Mouse (Mus musculus): ENCODE data around the gene Slc25a35. TPM values are rescaled to one million over a fixed set of nuclear protein-coding genes. Genes with fewer than 3 reads are reported as not detected.
"Not testable (repeated sequence)": the region's sequence is repeated elsewhere in the genome, so short reads cannot be mapped to it uniquely, and the experiment has no call there.

Slc25a35 gene
- polyA plus RNA-seq, 1 experiment = 32.4 TPM

- not testable (repeated sequence) for DNase-seq (ENCODE audit: low spot score)
Measured at GRCm38 (mm10) chr11:69006575-69006974, 38.6 kb downstream of the Slc25a35 start.

DNA sequence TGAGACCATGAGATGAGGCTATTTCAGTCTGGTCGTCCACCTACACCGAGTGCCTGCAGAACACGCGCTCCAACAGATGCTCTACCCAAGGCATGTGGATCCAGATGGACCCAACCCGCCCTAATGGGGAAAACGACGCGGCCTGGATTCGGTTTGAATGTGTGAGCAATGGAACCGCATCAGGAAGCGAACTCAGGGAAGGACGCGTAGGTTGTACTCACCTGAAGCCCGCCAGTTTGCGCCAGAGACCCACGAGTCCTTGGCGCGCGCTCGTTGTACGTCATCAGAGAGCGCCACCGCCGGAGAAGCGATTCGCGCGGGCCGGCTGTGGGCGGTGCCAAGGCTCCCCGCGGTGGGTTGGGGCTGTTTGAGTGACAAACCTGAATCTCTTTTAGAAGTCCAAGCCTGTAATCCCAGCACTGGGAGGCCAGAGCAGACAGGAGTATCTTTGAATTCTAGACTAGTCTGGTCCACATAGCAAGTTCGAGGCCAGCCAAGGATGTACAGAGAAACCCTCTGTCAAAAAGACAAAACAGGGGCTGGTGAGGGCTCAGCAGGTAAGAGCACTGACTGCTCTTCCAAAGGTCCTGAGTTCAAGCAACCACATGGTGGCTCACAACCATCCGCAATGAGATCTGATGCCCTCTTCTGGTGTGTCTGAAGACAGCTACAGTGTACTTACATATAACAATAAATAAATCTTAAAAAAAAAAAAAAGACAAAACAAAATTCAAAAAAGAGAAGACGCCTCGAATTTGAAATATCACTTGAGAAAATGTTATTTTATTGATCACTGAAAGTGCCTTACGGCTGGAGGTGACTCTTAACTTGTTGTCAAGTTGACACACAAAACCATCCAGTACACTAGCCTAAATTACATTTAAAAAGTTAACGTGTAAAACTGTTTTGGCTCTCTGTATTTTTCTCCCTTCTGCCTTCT lies 40.5 kb downstream of the Slc25a35 start, which contains the start of gene Pfas:
Gene Pfas (minus strand): TSS at position 279 of the 940 bp plus-strand sequence.
- peak; percentile 76 for DNase-seq (ENCODE audit: low spot score)

DNA sequence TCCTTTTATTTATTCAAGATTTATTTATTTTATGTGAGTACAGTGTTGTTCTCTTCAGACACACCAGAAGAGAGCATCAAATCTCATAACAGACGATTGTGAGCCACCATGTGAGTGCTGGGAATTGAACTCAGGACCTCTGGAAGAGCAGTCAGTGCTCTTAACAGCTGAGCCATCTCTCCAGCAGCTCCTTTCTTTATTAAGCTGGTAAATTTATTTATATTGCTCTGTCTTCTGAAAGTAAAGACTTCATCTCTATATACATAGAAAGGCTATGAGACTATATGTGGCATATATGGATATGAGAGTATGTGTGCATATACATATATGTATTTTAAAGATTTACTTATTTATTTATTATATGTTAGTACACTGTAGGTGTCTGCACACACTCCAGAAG lies 41.6 kb downstream of the Slc25a35 start:
- no peak for DNase-seq (ENCODE audit: low spot score)

DNA sequence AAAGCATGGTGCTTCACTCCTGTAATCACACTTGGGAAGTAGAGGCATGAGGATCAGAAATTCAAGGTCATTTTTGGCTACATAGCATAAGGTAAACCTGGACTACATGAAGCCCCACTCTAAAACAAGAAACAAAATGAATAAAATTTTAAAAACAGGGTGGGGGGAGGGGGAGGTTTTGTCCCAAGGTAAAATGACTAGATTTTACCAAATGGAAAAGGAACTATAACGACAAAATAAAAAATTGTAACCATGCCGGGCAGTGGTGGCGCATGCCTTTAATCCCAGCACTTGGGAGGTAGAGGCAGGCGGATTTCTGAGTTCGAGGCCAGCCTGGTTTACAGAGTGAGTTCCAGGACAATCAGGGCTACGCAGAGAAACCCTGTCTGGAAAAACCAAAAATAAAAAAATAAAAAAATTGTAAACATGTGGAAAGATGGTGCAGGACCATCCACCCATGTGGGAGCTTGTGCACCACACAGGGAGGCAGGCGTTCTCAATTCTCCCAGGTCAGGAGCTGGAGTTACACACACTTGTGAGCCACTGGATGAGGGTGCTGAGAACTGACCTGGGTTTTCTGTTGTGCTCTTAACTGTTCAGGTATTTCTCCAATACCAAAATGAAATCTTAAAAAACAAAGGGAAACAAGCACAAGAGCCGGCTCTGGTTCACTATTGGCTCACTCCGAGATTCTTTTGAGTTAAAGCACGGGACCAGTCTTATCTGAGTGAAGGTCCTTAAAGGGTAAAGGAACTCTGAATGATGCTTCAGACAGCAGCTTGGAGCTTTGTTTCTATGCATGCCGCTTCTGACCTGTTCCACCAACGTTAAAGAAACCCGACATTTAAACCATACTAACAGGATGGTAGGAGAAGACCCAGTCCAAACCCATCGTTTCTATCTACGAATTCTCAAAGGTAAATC lies 42.7 kb downstream of the Slc25a35 start:
- no peak for DNase-seq (ENCODE audit: low spot score)

DNA sequence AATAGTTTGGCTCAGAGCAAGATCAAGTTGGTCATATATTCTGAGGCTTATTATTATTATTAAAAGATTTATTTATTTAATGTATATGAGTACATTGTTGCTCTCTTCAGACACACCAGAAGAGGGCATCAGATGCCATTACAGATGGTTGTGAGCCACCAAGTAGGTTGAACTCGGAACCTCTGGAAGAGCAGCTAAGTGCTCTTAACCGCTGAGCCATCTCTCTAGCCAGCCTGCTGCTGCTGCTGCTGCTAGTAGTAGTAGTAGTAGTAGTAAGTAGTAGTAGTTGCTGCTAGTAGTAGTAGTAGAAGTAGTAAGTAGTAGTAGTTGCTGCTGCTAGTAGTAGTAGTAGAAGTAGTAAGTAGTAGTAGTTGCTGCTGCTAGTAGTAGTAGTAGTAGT lies 43.5 kb downstream of the Slc25a35 start:
- DNase-seq (ENCODE audit: low spot score) = not testable (repeated sequence)

DNA sequence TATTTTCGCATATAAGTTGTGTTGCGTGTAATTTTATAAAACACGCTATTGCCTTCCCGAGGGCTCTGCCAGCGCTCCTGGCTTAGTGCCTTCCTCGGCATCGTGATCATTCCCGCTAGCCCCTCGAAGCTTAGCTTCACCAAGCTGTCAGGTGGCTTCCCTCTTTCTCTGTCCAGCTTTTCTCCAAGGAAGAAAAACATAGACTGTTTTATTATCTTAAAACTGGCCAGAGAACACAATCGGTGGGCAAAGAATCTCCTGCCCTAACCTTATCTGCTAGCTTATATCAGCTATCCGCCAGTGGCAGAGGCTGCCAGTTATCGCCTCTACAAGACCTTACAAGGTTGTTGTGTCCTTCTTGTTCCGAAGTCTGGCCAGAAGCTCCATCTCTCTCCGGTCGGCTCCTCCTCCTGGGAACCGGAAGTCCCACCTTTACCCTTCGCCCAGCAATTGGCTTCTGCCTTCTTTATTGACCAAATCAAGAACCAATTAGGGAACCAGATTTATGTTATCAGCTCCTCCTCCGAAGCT lies 44.2 kb downstream of the Slc25a35 start:
- DNase-seq (ENCODE audit: low spot score) = peak; percentile 52

GRCm38 (mm10) chr11:69015644-69016441 lies 47.9 kb downstream of the Slc25a35 start, which contains the start of gene Ctc1:
TSS of gene Ctc1 (plus strand) at chr11:69015911.
- DNase-seq (ENCODE audit: low spot score) = peak; percentile 74

GRCm38 (mm10) chr11:69016755-69017154 lies 48.8 kb downstream of the Slc25a35 start:
- DNase-seq (ENCODE audit: low spot score) = no peak

DNA sequence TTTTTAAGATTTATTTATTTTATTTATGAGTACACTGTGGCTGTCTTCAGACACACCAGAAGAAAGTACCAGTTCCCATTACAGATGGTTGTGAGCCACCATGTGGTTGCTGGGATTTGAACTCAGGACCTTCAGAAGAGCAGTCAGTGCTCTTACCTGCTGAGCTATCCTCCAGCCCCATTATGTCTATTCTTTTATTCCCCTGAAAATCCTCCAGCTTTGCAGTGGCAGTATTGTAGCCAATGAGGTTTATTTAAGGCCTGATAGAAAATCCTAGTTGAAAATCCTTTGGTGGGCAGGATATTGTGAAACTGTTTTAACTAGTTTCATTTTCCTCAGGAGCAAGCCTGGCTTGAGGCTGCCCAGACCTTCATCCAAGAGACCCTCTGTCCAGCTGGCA lies 52.8 kb downstream of the Slc25a35 start:
- DNase-seq (ENCODE audit: low spot score) = no peak

Other genes with a start within 250 kb of the Slc25a35 start
- gene Ndel1, start 96.3 kb upstream of the Slc25a35 start, polyA plus RNA-seq (2012; rRNA removed) = 68.6 and 78.7 TPM in 2 replicates
- gene Rnf222, start 79.6 kb upstream of the Slc25a35 start, polyA plus RNA-seq (2012; rRNA removed) = 0.01 TPM in 1 of 2 replicates, not detected in the other
- 3,701 and 3,960 TPM in 2 replicates for gene Rpl26, start 66.5 kb upstream of the Slc25a35 start, polyA plus RNA-seq (2012; rRNA removed)
- not detected in 2 replicates for gene Odf4, start 41.0 kb upstream of the Slc25a35 start, polyA plus RNA-seq (2012; rRNA removed)
- gene Arhgef15, start 10.7 kb upstream of the Slc25a35 start, polyA plus RNA-seq (2012; rRNA removed) = 7.9 and 10.6 TPM in 2 replicates
- 31.8 and 39.0 TPM in 2 replicates for gene Rangrf, start 7.1 kb downstream of the Slc25a35 start, polyA plus RNA-seq (2012; rRNA removed)
- 9.3 and 11.1 TPM in 2 replicates for gene Pfas, start 40.3 kb downstream of the Slc25a35 start, polyA plus RNA-seq (2012; rRNA removed)
- 26.3 and 29.0 TPM in 2 replicates for gene Ctc1, start 47.8 kb downstream of the Slc25a35 start, polyA plus RNA-seq (2012; rRNA removed)
- gene Aurkb, start 77.5 kb downstream of the Slc25a35 start, polyA plus RNA-seq (2012; rRNA removed) = 3.6 and 4.1 TPM in 2 replicates
- 18.0 and 19.4 TPM in 2 replicates for gene Borcs6, start 91.6 kb downstream of the Slc25a35 start, polyA plus RNA-seq (2012; rRNA removed)
- gene Tmem107, start 102.7 kb downstream of the Slc25a35 start, polyA plus RNA-seq (2012; rRNA removed) = 17.9 and 25.8 TPM in 2 replicates
- 163 and 180 TPM in 2 replicates for gene Vamp2, start 120.4 kb downstream of the Slc25a35 start, polyA plus RNA-seq (2012; rRNA removed)
- 26.8 and 28.5 TPM in 2 replicates for gene Per1, start 127.1 kb downstream of the Slc25a35 start, polyA plus RNA-seq (2012; rRNA removed)
- 0.24 and 0.37 TPM in 2 replicates for gene Hes7, start 152.3 kb downstream of the Slc25a35 start, polyA plus RNA-seq (2012; rRNA removed)
- gene 9130213A22Rik, start 154.5 kb downstream of the Slc25a35 start, polyA plus RNA-seq (2012; rRNA removed) = 0.74 and 0.78 TPM in 2 replicates
- gene Aloxe3, start 157.8 kb downstream of the Slc25a35 start, polyA plus RNA-seq (2012; rRNA removed) = 4.2 and 5.4 TPM in 2 replicates
- gene Alox12b, start 188.9 kb downstream of the Slc25a35 start, polyA plus RNA-seq (2012; rRNA removed) = 0.03 TPM in 1 of 2 replicates, not detected in the other
- gene Alox8, start 229.7 kb downstream of the Slc25a35 start, polyA plus RNA-seq (2012; rRNA removed) = 0.14 and 0.60 TPM in 2 replicates

All from urinary bladder, adult 2 months (tissue).